Mouse (Mus musculus) liver, embryonic 14.5 days (tissue): Measurements from ENCODE around the gene Polr2i. TPM values are rescaled to one million over a fixed set of nuclear protein-coding genes. Genes with fewer than 3 reads are reported as not detected.
A peak's percentile ranks its signal among the peaks of the same experiment; 100 is the strongest.
"Not testable (repeated sequence)": the region's sequence is repeated elsewhere in the genome, so short reads cannot be mapped to it uniquely, and the experiment has no call there.

Experiments used
- ATAC-seq: fragments of 200-750 bp; cut with Nextera tagmentation; 2 replicates; pipeline ENCODE4 v1.8.0; 2017; ENCODE audit warnings: moderate number of reproducible peaks, mild to moderate bottlenecking, moderate library complexity; ENCODE audit not compliant: insufficient read depth
- DNase-seq, 3 experiments: peaks; one replicate each; pipeline ENCODE4 v3.0.0-alpha.2; 2012 to 2013; ENCODE audit warnings: low read depth in 3 of 3, low spot score in 3 of 3
- H3K27ac ChIP-seq: fragments of 300-500 bp; sonication (generic); 2 replicates; pipeline ENCODE4 v1.5.1; 2014; ENCODE audit warnings: moderate library complexity, mild to moderate bottlenecking, control low read depth, inconsistent platforms
- H3K27me3 ChIP-seq: fragments of 300-500 bp; sonication (generic); 2 replicates; pipeline ENCODE4 v1.6.1; 2014; ENCODE audit warnings: mild to moderate bottlenecking, low read length, moderate library complexity; ENCODE audit not compliant: control insufficient read depth, insufficient read depth
- H3K36me3 ChIP-seq: fragments of 300-500 bp; sonication (generic); replicated peaks from 2 replicates; pipeline ENCODE4 v1.6.1; 2014; ENCODE audit warnings: low read depth; ENCODE audit not compliant: control insufficient read depth, insufficient read depth
- H3K4me1 ChIP-seq, 2 experiments: fragments of 200-500 bp in 1 of 2; fragments of 300-500 bp in 1 of 2; sonication (generic) in 1 of 2; replicated peaks; 2 replicates each; pipeline ENCODE4 v1.6.1; 2012 to 2014; ENCODE audit warnings: antibody characterized with exemption in 1 of 2, inconsistent platforms in 1 of 2, low read length in 1 of 2; ENCODE audit not compliant: control insufficient read depth in 2 of 2, insufficient read depth in 2 of 2
- H3K4me2 ChIP-seq: fragments of 300-500 bp; sonication (generic); 2 replicates; pipeline ENCODE4 v1.6.1; 2014; ENCODE audit warnings: low read depth, mild to moderate bottlenecking, control low read depth, moderate library complexity
- H3K4me3 ChIP-seq, 2 experiments: fragments of 200-500 bp in 1 of 2; fragments of 300-500 bp in 1 of 2; sonication (generic) in 1 of 2; 2 replicates each; pipeline ENCODE4 v1.5.1; 2012 to 2014; ENCODE audit warnings: low read depth in 2 of 2, low read length in 2 of 2, mild to moderate bottlenecking in 2 of 2, control low read depth in 1 of 2, inconsistent platforms in 1 of 2, moderate library complexity in 1 of 2; ENCODE audit not compliant: insufficient read depth in 1 of 2
- H3K9ac ChIP-seq: fragments of 300-500 bp; sonication (generic); replicated peaks from 2 replicates; pipeline ENCODE4 v1.6.1; 2014; ENCODE audit warnings: mild to moderate bottlenecking, control low read depth, moderate library complexity
- H3K9me3 ChIP-seq: fragments of 300-500 bp; sonication (generic); 2 replicates; pipeline ENCODE4 v1.6.1; 2016; ENCODE audit warnings: low read length, mixed read lengths; ENCODE audit not compliant: control insufficient read depth
- CTCF ChIP-seq: IDR thresholded peaks from 2 replicates; pipeline ENCODE4 v1.5.1; 2016; ENCODE audit warnings: antibody characterized with exemption, low read depth, control low read depth
- EP300 ChIP-seq: IDR thresholded peaks from 2 replicates; pipeline ENCODE4 v1.6.1; 2016; ENCODE audit warnings: antibody characterized with exemption, low read depth
- WGBS: fragments of 180-500 bp; shearing (Covaris S2); extraction: QIAGEN DNeasy Blood & Tissue Kit; methylation state at CpG from one replicate; pipeline ENCODE4 v1.1.7; 2014; ENCODE audit not compliant: insufficient replicate concordance; 5-methylcytosine and 5-hydroxymethylcytosine counted together
- polyA plus RNA-seq, 2 experiments: library from polyadenylated mRNA; depleted of rRNA in 1 of 2; stranded (reverse) in 1 of 2; unstranded in 1 of 2; fragments of >200 nt; fragmentation: Nextera tagmentation in 1 of 2; extraction: Ambion mirVana in 1 of 2; gene quantifications; 2 replicates each; pipeline versions ENCODE4 v1.2.1 to v1.2.3; 2012 to 2014

Polr2i gene
- polyA plus RNA-seq (2012; rRNA removed), result 71.8 and 72.4 TPM in 2 replicates
- 59.2 and 61.1 TPM in 2 replicates for polyA plus RNA-seq (2014; fragmentation: Nextera tagmentation; extraction: Ambion mirVana)

- ATAC-seq (peak; percentile 91), DNase-seq (peak; percentile 98)
- H3K4me1 ChIP-seq, result peaks cover 2 to 9% of the 10 kb centered on the region in 2 experiments; a peak in 1 of 4 replicates
- H3K9ac ChIP-seq, result peak within 1 kb of the TSS; percentile 89
- no peaks in the 10 kb centered on the region for H3K36me3 ChIP-seq
- H3K4me3 ChIP-seq, result peak within 1 kb of the TSS; percentile 87 to 95
- H3K27me3 ChIP-seq, result no peaks in the 10 kb centered on the region
- TF ChIP-seq CTCF (no peak), EP300 (no peak)
- peak within 1 kb of the TSS; percentile 94 for H3K4me2 ChIP-seq
- H3K27ac ChIP-seq, result peak within 1 kb of the TSS; percentile 76
- no peaks in the 10 kb centered on the region for H3K9me3 ChIP-seq
- under 1% methylated on average over 67 of the region's 67 CpGs for WGBS
Observed at GRCm38 (mm10) chr7:30231669-30232454, at the start of gene Polr2i, which contains the start of gene Tbcb. Polr2i (plus strand) TSS chr7:30231948. Tbcb (minus strand) TSS chr7:30232272.

DNA sequence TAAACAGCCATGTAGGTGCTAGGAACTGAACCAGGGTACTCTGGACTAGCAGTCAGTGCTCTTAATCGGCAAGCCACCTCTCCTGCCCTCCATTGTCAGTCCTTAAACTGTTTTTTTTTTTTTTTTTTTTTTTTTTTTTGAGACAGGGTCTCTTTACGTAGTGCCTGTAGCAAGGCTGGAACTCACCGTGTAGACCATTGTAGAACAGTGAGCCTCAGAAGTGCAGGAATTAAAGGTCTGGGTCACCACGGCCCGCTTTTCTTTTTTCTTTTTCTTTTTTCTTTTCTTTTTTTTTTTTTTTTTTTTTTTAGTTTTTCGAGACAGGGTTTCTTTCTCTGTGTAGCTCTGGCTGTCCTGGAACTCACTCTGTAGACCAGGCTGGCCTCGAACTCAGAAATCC, 48.6 kb upstream of the Polr2i start:
- not testable (repeated sequence) for H3K9me3 ChIP-seq, H3K27ac ChIP-seq, DNase-seq, H3K4me3 ChIP-seq, H3K9ac ChIP-seq, H3K4me1 ChIP-seq, ATAC-seq, H3K27me3 ChIP-seq
- peaks cover 17% of the 10 kb centered on the region for H3K36me3 ChIP-seq
- 64% methylated on average over 6 of the region's 7 CpGs for WGBS
- H3K4me2 ChIP-seq, result peak overlapping the region; percentile 64

DNA sequence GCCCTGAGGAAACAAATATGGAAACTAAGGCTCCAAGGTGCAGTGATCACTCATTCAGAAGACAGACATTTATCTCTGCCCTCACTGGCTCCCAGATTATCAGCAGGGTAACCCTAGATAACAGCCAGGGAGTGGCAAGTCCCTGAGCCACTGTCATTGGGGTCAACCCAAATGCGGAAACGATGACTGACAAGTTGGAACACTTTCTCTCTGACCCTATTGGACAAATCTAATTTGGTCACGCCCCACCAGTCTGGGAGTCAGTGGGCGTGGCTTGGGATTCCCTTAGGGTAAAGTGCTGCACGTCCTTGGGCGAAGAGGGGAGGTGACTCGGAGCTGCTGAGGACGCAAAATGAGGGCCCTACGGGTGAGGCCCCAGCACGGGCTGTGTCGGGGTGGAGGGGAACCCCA, 47.9 kb upstream of the Polr2i start, which contains the start of gene Cox7a1:
Gene Cox7a1 (plus strand): TSS at position 266 of the 411 bp plus-strand sequence.
- no peak for TF ChIP-seq CTCF
- no peaks in the 10 kb centered on the region for H3K9me3 ChIP-seq
- no peak within 1 kb of the TSS for H3K27ac ChIP-seq
- peak; percentile 88 for ATAC-seq
- no peaks in the 10 kb centered on the region for H3K27me3 ChIP-seq
- H3K9ac ChIP-seq, result peak within 1 kb of the TSS; percentile 34; the same call in 1 of the 2 replicates
- H3K4me2 ChIP-seq, result peak within 1 kb of the TSS; percentile 64
- H3K4me3 ChIP-seq, result peak within 1 kb of the TSS; percentile 25 to 45
- peaks cover 0 to 9% of the 10 kb centered on the region in 2 experiments; a peak in 2 of 4 replicates for H3K4me1 ChIP-seq
- under 1% methylated on average over 11 of the region's 11 CpGs for WGBS
- peaks cover 23% of the 10 kb centered on the region for H3K36me3 ChIP-seq
- DNase-seq, result peak; percentile 82 to 92 (median 87)

- Histone ChIP-seq H3K9me3 (no peaks in the 10 kb centered on the region), H3K4me2 (no peak overlapping the region), H3K27me3 (no peaks in the 10 kb centered on the region), H3K4me3 (no peak overlapping the region), H3K27ac (no peak overlapping the region), H3K4me1 (peaks cover 0 to 9% of the 10 kb centered on the region in 2 experiments; a peak in 2 of 4 replicates), H3K9ac (no peak overlapping the region), H3K36me3 (peaks cover 24% of the 10 kb centered on the region)
- no peak for TF ChIP-seq EP300
- no peak for TF ChIP-seq CTCF
- ATAC-seq (no peak), DNase-seq (no peak)
- 68% methylated on average over 13 of the region's 13 CpGs for WGBS
Observed at GRCm38 (mm10) chr7:30184641-30185348, 47.0 kb upstream of the Polr2i start.
